Mouse (Mus musculus) forebrain, embryonic 10.5 days (tissue): ENCODE results near the gene Cap1. TPM values are rescaled to one million over a fixed set of nuclear protein-coding genes. Genes with fewer than 3 reads are reported as not detected.

ENCODE experiments used
- DNase-seq: peaks from one replicate; pipeline ENCODE4 v3.0.0-alpha.2; 2017; ENCODE audit warnings: low spot score; ENCODE audit errors: extremely low spot score
- H3K27ac ChIP-seq: fragments of 300-500 bp; sonication (generic); 2 replicates; pipeline ENCODE4 v1.5.1; 2016; ENCODE audit warnings: mild to moderate bottlenecking
- H3K27me3 ChIP-seq: fragments of 300-500 bp; sonication (generic); 2 replicates; pipeline ENCODE4 v1.6.1; 2016; ENCODE audit warnings: mild to moderate bottlenecking; ENCODE audit not compliant: poor library complexity, severe bottlenecking
- H3K36me3 ChIP-seq: fragments of 300-500 bp; sonication (generic); replicated peaks from 2 replicates; pipeline ENCODE4 v1.6.1; 2016; ENCODE audit warnings: mild to moderate bottlenecking, moderate library complexity
- H3K4me1 ChIP-seq: fragments of 300-500 bp; sonication (generic); 2 replicates; pipeline ENCODE4 v1.6.1; 2016
- H3K4me3 ChIP-seq: fragments of 300-500 bp; sonication (generic); 2 replicates; pipeline ENCODE4 v1.5.1; 2016; ENCODE audit warnings: mild to moderate bottlenecking, moderate library complexity
- H3K9me3 ChIP-seq: fragments of 300-500 bp; sonication (generic); 2 replicates; pipeline ENCODE4 v1.6.1; 2016; ENCODE audit warnings: mild to moderate bottlenecking, moderate library complexity
- WGBS: fragments of 180-500 bp; shearing (Covaris S2); methylation state at CpG from one replicate; pipeline ENCODE4 v1.1.7; 2016; 5-methylcytosine and 5-hydroxymethylcytosine counted together
- polyA plus RNA-seq: library from polyadenylated mRNA; unstranded; fragments of >200 nt; fragmentation: Nextera tagmentation; extraction: Ambion mirVana; gene quantifications from 2 replicates; pipeline ENCODE4 v1.2.1, GENCODE M21; 2016

Cap1 gene
- polyA plus RNA-seq, 1 experiment from 2014 or later = 60.7 TPM

DNA sequence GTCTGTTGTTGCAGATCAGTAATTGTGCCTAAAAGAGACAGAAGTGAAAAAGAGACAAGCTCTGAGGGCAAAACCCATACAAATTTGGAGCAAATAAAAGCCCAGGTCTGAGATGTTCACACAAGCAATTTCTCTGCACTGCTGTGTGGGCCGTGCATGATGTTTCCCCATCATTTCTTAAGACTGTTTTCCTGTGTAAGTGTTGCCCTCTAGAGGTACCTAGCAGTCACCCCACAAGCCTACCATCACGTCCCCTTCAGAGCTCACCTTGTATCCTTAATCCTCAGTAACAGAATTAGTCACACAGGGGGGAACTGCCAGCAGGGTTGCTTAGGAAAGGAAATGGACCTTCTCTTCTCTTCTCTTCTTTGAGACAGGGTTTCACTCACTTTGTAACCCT lies 27.9 kb downstream of the Cap1 start:
- WGBS = 46% methylated on average over 2 of the region's 2 CpGs
- H3K36me3 ChIP-seq = peaks cover 92% of the 10 kb centered on the region
- H3K4me1 ChIP-seq = no peaks in the 10 kb centered on the region
- no peak for DNase-seq
- H3K27ac ChIP-seq = no peak overlapping the region
- no peaks in the 10 kb centered on the region for H3K9me3 ChIP-seq
- no peaks in the 10 kb centered on the region for H3K27me3 ChIP-seq
- no peak overlapping the region for H3K4me3 ChIP-seq

DNA sequence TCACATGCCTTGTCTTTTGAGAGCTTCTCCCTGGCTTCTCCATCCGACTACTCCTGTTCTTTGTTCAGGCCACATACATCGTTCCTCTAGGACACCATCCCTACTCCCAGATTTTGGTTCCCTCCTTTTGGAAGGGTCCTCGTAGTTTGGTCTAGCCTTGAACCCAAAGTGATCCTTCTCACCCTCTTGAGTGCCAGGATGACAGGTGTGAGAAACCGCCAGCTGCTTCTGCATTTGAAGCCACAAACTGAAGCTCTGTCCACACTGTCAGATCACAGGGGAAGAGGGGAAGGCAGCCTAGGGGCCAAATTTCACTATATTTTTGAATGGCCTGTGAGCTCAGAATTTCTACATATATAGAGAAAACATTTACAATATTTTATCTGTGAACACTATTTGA lies 31.1 kb downstream of the Cap1 start:
- Histone ChIP-seq H3K36me3 (peaks cover 93% of the 10 kb centered on the region), H3K27ac (no peak overlapping the region), H3K27me3 (no peaks in the 10 kb centered on the region), H3K4me3 (no peak overlapping the region), H3K4me1 (no peaks in the 10 kb centered on the region), H3K9me3 (no peaks in the 10 kb centered on the region)
- WGBS = 93% methylated on average over 4 of the region's 4 CpGs
- no peak for DNase-seq

DNA sequence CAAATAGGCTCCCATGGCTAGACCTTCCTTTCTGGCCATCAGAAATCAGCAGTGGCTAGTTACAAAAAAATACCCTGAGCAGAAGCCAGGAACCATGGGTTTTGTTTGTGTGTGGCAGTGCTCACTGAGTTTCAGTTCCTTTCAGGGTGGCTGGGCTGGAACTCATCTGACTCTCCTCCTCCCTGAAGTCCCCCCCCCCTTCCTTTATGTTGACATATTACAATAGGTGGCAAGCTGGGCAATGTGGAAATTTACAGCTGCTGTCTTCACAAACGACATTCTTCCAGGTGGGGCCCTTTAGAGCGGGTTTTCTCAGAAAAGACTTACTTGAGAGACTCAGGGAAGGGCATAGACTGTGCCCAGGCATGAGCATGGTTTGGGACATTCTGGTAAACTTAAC lies 32.2 kb downstream of the Cap1 start:
- Histone ChIP-seq H3K9me3 (no peaks in the 10 kb centered on the region), H3K27me3 (no peaks in the 10 kb centered on the region), H3K4me1 (no peaks in the 10 kb centered on the region), H3K4me3 (no peak overlapping the region), H3K36me3 (peaks cover 95% of the 10 kb centered on the region), H3K27ac (no peak overlapping the region)
- WGBS = 67% methylated on average over 2 of the region's 2 CpGs
- no peak for DNase-seq

DNA sequence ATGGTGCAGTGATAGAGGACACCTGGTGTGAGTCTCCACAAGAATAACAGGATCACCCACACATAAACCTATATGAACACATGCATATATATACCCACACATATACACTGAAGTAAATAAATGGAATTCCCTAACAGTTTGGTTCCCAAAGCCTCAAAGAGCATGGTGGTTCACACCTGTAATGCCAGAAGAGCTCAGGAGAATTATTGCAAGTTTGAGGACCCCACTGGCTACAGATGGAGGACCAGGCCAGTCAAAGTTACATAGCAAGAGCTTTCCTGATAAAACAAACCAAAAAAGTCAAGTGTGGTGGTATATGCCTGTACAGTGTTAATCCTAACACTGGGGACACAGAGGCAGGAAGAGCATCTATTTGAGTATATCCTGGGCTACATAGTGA lies 34.3 kb downstream of the Cap1 start:
- H3K27ac ChIP-seq = no peak overlapping the region
- no peaks in the 10 kb centered on the region for H3K4me1 ChIP-seq
- H3K4me3 ChIP-seq = no peak overlapping the region
- H3K36me3 ChIP-seq = peaks cover 95% of the 10 kb centered on the region
- H3K27me3 ChIP-seq = no peaks in the 10 kb centered on the region
- H3K9me3 ChIP-seq = no peaks in the 10 kb centered on the region
- DNase-seq = no peak

DNA sequence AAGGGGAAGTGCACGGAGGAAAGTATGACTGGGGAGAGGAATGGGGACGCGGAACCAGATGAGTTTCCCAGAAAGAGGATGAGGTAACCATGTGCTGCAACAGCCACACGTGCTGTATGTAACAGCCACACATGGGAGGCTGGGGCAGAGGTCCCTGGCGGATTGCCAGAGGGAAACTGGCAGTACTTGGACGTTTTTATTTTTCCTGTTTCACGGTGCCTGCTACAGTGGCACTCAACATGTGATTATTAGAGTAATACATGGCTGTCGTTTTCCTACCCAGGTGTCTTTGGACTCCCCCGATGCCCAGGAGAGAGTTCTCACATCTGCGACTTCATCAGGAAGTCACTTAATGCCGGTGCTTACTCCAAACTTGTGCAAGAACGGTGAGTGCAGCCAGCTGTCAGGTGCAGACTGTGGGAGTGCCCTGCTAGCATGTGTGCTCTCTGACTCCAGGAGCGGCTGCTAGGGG lies 37.7 kb downstream of the Cap1 start:
- Histone ChIP-seq H3K4me1 (no peaks in the 10 kb centered on the region), H3K36me3 (peaks cover 94% of the 10 kb centered on the region), H3K27me3 (no peaks in the 10 kb centered on the region), H3K9me3 (no peaks in the 10 kb centered on the region), H3K27ac (no peak overlapping the region), H3K4me3 (no peak overlapping the region)
- 88% methylated on average over 13 of the region's 13 CpGs for WGBS
- no peak for DNase-seq

DNA sequence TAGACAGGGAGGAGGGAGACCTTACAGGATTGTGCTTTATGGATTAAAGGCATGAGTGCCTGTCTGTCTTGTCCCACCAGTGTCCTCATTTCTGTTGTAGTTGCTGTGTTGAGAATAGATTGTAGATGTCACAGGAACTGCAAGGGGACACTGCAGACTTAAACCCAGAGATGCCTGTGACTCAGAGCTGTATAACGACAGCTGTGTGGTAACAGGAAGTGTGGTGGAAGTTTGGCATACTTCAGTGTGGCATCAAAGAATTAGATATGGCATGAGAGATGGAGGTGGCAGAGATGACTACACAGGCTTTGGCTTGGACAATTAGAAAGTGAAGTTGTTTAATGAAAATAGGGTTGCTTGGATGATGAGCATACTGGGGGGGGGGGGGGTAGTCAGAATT lies 47.4 kb downstream of the Cap1 start:
- peaks cover 3% of the 10 kb centered on the region; the same call in 1 of the 2 replicates for H3K9me3 ChIP-seq
- no peaks in the 10 kb centered on the region for H3K27me3 ChIP-seq
- WGBS = 77% methylated on average over 1 of the region's 1 CpGs
- no peak overlapping the region for H3K4me3 ChIP-seq
- H3K36me3 ChIP-seq = peaks cover 31% of the 10 kb centered on the region
- no peak overlapping the region for H3K27ac ChIP-seq
- DNase-seq = no peak
- peaks cover 40% of the 10 kb centered on the region for H3K4me1 ChIP-seq

DNA sequence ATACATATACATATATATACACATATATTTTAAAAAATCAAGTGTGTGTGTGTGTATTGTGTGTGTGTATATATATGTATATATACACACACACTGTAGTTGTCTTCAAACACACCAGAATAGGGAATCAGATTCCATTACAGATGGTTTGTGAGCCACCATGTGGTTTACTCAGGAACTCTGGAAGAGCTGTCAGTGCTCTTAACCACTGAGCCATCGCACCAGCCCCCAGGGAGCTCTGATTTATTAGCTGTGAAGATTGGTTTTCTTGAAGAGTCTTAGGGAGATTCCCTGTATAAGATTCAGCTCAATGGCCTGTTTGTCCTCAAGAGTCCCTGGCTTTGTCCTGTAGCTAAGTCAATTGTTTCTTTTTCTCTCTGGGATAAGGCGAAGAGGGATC lies 47.9 kb downstream of the Cap1 start:
- DNase-seq = no peak
- H3K27me3 ChIP-seq = no peaks in the 10 kb centered on the region
- peaks cover 28% of the 10 kb centered on the region for H3K36me3 ChIP-seq
- H3K9me3 ChIP-seq = peaks cover 3% of the 10 kb centered on the region; the same call in 1 of the 2 replicates
- 75% methylated on average over 2 of the region's 2 CpGs for WGBS
- H3K27ac ChIP-seq = no peak overlapping the region
- H3K4me3 ChIP-seq = no peak overlapping the region
- H3K4me1 ChIP-seq = peaks cover 42% of the 10 kb centered on the region

DNA sequence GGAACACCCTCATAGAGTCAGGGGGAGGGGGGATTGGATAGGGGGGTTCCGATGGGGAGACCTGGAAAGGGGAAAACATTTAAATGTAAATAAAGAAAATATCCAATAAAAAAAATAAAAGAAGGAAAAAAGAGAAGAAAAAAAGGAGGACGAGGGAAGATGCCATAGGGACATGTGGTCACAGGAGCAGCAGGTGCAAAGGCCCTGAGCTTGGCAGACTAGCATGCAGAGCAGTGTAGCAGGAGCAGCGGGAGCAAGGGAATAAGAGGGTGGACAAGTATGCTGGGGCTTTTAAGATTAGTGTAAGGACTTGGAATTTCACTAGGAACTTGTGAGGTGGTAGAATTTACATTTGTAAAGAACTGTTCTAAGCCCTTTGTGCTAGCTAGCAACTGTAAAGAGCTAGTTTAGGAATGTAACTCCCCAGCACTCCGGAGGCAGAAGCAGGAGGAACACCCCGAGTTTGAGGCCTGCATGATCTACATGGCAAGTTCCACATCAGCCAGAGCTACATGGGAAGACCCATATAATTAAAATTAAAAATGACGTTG lies 48.6 kb downstream of the Cap1 start:
- no peaks in the 10 kb centered on the region for H3K27me3 ChIP-seq
- no peak for DNase-seq
- peak overlapping the region; percentile 84 for H3K4me3 ChIP-seq
- H3K36me3 ChIP-seq = peaks cover 23% of the 10 kb centered on the region
- WGBS = 79% methylated on average over 6 of the region's 6 CpGs
- H3K27ac ChIP-seq = no peak overlapping the region
- peaks cover 49% of the 10 kb centered on the region for H3K4me1 ChIP-seq
- H3K9me3 ChIP-seq = peaks cover 3% of the 10 kb centered on the region; the same call in 1 of the 2 replicates

DNA sequence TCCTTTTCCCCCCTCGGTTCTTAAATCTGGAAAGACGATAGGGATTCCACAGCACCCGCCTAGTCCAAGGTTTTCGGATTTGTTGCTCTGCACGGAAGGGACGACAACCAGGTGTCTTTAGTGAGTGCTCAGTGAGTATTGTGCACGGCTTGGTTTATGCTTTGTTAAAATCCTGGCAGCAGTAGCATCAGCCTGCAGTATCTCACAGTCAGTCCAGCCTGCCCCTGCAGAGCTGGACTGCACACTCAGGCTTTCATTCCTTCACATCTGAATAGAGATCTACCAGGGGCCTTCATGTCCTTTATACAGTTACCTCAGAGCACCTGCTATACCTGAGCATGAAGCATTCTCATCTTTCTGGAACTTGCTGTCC lies 49.5 kb downstream of the Cap1 start:
- H3K27me3 ChIP-seq = no peaks in the 10 kb centered on the region
- no peak for DNase-seq
- H3K27ac ChIP-seq = peak overlapping the region; percentile 90
- 0% methylated on average over 7 of the region's 7 CpGs for WGBS
- peaks cover 58% of the 10 kb centered on the region for H3K4me1 ChIP-seq
- H3K9me3 ChIP-seq = no peaks in the 10 kb centered on the region; the same call in 1 of the 2 replicates
- peak overlapping the region; percentile 84 for H3K4me3 ChIP-seq
- H3K36me3 ChIP-seq = peaks cover 14% of the 10 kb centered on the region

DNA sequence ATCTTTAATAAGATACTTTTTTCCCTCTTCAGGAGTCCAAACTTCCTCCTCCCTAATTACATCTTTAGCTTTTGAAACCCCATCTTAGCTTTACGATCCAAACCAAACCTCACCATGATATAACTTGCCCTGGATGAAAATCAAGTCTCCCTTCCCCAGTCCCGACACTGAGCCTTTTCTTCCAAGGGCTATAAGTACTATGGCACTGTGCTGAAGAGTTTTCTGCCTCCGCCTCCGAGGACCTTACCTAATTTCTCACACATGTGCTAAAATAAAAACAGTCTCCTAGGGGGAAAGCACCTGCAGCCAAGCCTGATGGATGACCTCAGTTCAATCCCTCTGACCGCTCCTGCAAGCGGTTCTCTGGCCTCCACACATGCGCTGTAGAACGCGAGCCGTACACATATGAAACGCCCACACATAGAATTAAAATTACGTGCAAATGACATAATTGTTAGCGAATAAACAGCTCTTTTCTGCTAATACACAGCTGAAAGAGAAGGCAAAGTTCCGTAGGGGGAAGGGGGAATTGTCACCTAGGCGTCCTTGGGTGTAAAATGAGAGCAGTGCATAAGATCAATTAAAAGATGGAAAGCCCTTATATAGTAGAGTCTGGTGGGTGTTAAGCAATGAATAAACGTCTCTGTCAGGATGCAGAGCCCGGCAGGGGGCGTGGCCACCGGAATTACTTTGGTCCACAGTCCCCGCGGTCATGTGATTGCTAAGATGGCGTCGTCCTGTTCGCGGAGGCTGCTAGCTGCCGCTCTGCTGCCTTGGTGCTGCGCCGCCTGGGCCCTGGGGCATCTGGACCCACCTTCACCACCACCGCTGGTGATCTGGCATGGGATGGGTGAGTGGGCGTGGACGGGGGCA lies 50.1 kb downstream of the Cap1 start, which contains the start of gene Ppt1:
Gene Ppt1 (plus strand): TSS at position 713 of the 873 bp plus-strand sequence.
- H3K4me3 ChIP-seq = peak within 1 kb of the TSS; percentile 84
- WGBS = 5% methylated on average over 31 of the region's 31 CpGs
- H3K4me1 ChIP-seq = peaks cover 64% of the 10 kb centered on the region
- peak within 1 kb of the TSS; percentile 90 for H3K27ac ChIP-seq
- peak; percentile 88 for DNase-seq
- H3K36me3 ChIP-seq = peaks cover 8% of the 10 kb centered on the region
- no peaks in the 10 kb centered on the region for H3K9me3 ChIP-seq
- no peaks in the 10 kb centered on the region for H3K27me3 ChIP-seq

DNA sequence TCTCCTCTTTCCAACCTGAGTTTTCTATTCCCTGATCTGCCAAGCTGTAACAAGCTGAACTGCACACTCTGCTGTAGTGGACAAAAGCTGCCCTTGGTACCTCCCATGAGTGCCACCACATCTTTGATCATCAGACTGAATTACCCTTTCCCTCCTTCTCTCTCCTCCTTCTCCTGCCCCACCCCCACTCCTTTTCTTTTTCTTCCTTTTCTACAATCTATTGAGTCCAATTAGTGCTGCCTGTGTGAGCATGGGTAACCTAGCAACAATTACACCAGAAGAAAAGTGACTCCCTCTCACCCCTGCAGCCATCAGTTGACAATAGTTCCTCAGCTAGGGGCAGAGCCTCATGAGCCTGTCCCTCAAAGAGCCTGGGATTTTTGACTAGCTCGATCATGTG lies 54.0 kb downstream of the Cap1 start:
- peak; percentile 75 for DNase-seq
- Histone ChIP-seq H3K36me3 (no peaks in the 10 kb centered on the region), H3K27me3 (no peaks in the 10 kb centered on the region), H3K4me3 (peak overlapping the region; percentile 0; the same call in 1 of the 2 replicates), H3K27ac (peak overlapping the region; percentile 89), H3K9me3 (no peaks in the 10 kb centered on the region), H3K4me1 (peaks cover 62% of the 10 kb centered on the region)
- WGBS = 16% methylated on average over 1 of the region's 1 CpGs

DNA sequence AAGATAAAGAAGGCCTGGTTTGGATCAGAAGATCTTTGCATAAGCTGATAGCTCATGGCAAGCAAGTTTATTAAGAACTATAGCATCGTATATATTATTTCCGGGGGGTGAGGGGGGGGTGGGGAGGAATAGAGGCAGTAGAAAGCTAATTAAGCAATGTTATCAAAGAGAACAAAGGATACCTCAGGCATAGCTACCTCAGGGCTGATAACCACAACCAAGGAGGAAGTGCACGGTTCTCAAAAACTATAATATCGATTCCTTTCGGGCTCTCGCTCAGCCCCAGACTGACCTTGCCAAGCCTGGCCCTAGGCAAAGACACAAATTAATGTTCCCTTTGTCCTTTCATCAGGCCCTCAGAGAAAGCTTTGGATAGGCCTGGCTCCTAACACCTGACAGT lies 56.5 kb downstream of the Cap1 start:
- H3K4me1 ChIP-seq = peaks cover 45% of the 10 kb centered on the region
- peak overlapping the region; percentile 89; the same call in 1 of the 2 replicates for H3K27ac ChIP-seq
- H3K4me3 ChIP-seq = no peak overlapping the region
- no peaks in the 10 kb centered on the region for H3K36me3 ChIP-seq
- 92% methylated on average over 6 of the region's 6 CpGs for WGBS
- H3K27me3 ChIP-seq = no peaks in the 10 kb centered on the region
- no peaks in the 10 kb centered on the region for H3K9me3 ChIP-seq
- no peak for DNase-seq

DNA sequence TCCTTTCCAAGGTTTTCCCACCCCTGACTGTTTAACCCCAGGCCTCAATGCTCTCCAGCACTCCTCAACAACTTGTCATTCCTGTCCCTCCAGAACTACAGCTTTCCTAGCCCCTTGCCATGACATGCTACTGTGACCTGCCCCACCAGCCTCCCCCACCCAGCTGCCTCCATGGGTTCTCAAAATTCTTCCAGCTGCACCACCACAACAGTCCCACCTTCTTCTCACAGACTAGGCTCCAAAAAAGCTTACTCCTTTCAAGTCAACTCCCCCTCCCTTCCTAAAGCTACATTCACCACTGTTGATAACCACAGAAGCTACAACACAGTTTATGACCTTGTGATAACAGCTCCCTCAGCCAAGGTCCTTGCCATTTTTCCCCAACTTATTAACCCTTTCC lies 58.2 kb downstream of the Cap1 start:
- H3K27me3 ChIP-seq = no peaks in the 10 kb centered on the region
- no peaks in the 10 kb centered on the region for H3K36me3 ChIP-seq
- DNase-seq = no peak

More for the DNA sequence above, 58.2 kb downstream of the Cap1 start:
- no peak overlapping the region for H3K27ac ChIP-seq
- no peaks in the 10 kb centered on the region for H3K9me3 ChIP-seq
- H3K4me3 ChIP-seq = no peak overlapping the region
- H3K4me1 ChIP-seq = peaks cover 40% of the 10 kb centered on the region
